Mouse (Mus musculus) E14TG2a.4 (cell line): ENCODE data around the gene Cphx3.
"Not testable (repeated sequence)": the region's sequence is repeated elsewhere in the genome, so short reads cannot be mapped to it uniquely, and the experiment has no call there.

Experiments
- H3K27me3 ChIP-seq: 2 replicates; pipeline ENCODE4 v1.6.1; 2014; ENCODE audit warnings: low read length, control low read depth; ENCODE audit not compliant: insufficient read depth
- H3K36me3 ChIP-seq: 2 replicates; pipeline ENCODE4 v1.6.1; 2014; ENCODE audit warnings: low read length, control low read depth; ENCODE audit not compliant: insufficient read depth
- H3K4me1 ChIP-seq: replicated peaks from 2 replicates; pipeline ENCODE4 v1.6.1; 2014; ENCODE audit warnings: low read depth, low read length, control low read depth
- H3K4me3 ChIP-seq: replicated peaks from 2 replicates; pipeline ENCODE4 v1.5.1; 2014; ENCODE audit warnings: mild to moderate bottlenecking, low read length
- H3K9me3 ChIP-seq: 2 replicates; pipeline ENCODE4 v1.6.1; 2014; ENCODE audit warnings: low read length, control low read depth

Cphx3 gene

DNA sequence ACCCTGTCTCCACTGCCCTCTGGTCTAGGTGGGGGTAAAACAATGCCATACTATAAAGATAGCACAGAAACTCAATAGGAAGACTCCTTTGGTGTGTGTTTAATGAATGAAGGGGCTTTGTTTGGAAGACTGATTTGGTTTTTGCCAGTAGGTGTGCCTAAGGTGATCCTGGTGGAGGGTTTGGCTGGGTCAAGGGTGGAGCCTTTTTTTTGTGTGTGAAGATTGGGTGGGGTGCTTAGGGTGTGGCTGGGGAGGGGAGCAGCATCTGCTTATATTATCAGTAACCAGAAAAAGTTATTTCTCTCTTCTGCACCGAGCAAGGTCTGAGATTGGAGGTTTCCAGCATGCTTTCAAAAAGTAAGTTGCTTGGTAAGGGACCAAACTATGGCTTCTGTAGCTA lies at the start of gene Cphx3:
Gene Cphx3, plus strand, starts transcription at position 301 of the 400 bp plus-strand sequence.
- not testable (repeated sequence) for H3K4me1 ChIP-seq, H3K27me3 ChIP-seq, H3K36me3 ChIP-seq, H3K9me3 ChIP-seq, H3K4me3 ChIP-seq

DNA sequence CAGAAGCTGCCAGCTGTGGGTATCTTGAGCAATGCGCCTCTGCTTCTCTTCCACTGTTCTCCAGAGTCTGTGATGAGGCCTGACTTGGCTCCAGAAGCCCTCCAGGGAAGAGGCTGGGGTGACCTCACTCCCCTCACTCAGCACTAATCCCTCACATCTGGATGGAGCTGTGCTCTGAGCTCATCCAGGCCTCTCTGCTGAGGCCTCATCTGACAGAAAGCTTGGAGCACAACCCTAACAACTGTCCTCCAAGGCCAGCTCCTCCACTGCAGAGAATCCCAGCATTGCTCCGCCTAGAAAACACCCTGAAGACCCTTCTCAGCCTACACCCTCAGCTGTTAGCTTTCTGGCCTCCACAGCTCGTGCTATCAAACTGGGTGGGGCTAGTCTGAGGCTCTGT lies 47.7 kb upstream of the Cphx3 start:
- not testable (repeated sequence) for H3K4me1 ChIP-seq, H3K9me3 ChIP-seq, H3K27me3 ChIP-seq, H3K4me3 ChIP-seq, H3K36me3 ChIP-seq

DNA sequence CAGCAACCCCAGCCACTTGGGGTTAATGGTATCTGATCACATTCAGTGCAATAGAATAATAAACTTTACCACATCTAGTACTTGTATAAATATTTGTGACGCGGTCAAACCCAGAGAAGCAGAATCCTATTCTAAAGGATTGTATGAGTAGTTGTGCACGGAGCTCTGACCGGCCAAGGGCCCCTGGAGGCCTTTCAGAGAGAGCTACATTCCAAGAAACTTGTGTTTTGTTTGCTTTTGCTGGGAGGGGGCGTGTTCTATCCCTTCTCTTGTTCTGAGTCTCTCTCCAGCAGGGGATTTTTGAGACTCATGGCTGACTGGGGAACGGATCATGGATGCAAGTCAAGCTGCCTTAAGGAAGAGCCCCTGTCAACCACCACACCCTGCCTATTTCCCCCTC lies 46.7 kb upstream of the Cphx3 start:
- not testable (repeated sequence) for H3K27me3 ChIP-seq

DNA sequence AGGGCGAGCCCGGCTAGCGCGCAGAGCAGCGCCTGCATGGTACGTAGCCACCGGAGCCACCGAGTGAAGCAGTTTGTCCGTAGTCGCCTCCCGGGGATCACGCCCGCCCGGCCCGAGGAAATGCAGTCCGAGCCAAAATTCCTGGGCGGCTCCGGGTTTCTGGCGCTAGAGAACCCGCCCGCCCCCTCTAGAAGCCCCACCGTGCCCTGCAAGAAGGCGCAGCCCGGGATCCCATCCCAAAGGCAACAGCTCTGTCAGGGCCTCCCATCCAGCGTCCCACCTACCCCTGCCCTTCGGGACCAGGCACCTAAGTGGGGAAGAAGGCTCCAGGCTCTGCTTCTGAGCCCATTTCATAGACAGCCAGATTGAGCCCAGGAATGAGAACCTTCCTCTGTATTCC lies 39.5 kb upstream of the Cphx3 start, which contains the start of gene Gm9780:
Gene Gm9780, minus strand, starts transcription at position 101 of the 400 bp plus-strand sequence.
- not testable (repeated sequence) for H3K27me3 ChIP-seq, H3K4me3 ChIP-seq, H3K36me3 ChIP-seq, H3K9me3 ChIP-seq, H3K4me1 ChIP-seq

More for the DNA sequence above, 46.7 kb upstream of the Cphx3 start:
- H3K4me3 ChIP-seq, H3K9me3 ChIP-seq, H3K36me3 ChIP-seq, H3K4me1 ChIP-seq: not testable (repeated sequence)

DNA sequence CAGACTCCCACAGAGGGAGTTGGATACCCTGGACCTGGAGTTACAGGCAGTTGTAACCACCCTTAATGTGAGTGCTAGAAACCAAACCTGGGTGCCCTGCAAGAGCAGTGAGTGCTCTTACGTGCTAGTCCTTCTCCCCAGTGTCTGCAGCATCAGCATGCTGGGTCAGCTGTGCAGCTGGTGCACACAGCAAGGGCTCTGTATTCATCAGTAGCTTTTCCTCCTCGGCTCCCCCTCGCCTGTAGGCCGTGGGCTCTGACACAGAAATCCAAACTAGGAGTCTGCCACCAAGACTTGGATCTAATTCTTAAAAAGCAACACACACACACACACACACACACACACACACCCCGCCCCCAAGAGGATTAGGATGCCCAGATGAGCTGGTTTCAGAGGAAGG lies 37.1 kb upstream of the Cphx3 start:
- H3K4me1 ChIP-seq, H3K36me3 ChIP-seq, H3K27me3 ChIP-seq, H3K9me3 ChIP-seq, H3K4me3 ChIP-seq: not testable (repeated sequence)

DNA sequence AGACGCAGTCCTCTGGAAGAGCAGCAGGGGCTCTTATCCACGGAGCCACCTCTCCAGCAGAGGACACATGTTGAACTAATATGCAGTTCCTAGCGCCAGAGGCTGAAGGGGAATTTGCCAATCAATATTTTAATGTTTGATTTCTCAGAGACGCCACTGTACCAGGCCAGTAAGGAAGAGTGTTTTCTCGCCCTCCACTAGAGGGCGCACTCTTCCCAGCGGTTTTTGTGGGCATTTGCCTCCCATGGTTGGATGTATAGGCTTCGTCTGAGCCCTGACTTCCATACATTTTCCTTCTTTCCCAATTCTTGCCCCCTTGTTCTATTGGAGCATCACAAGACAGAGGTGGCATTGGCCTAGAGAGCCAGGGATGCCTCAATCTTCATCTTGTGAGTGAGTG lies 35.1 kb upstream of the Cphx3 start:
- H3K36me3 ChIP-seq, H3K9me3 ChIP-seq, H3K27me3 ChIP-seq, H3K4me3 ChIP-seq, H3K4me1 ChIP-seq: not testable (repeated sequence)

DNA sequence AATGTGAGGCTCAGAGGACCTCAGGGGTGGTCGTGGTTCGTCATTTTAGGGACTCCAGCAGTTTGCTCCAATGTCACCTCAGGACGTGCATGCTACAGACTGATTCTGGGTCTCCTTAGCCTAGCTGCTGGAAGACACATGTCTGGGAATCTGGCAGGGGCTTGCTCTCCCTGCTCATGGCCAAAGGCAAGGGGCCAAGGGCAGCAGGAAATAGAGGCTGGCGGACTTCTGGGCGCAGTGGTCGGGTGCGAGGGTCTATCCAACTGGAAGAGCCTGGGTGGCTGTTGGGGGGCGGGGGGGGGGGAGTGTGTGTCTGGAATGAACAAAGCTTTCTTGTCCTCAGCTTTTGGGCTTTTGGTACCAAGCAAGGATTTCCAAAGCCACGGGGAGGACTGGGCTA lies 33.3 kb upstream of the Cphx3 start:
- not testable (repeated sequence) for H3K9me3 ChIP-seq, H3K4me3 ChIP-seq, H3K27me3 ChIP-seq, H3K4me1 ChIP-seq, H3K36me3 ChIP-seq

DNA sequence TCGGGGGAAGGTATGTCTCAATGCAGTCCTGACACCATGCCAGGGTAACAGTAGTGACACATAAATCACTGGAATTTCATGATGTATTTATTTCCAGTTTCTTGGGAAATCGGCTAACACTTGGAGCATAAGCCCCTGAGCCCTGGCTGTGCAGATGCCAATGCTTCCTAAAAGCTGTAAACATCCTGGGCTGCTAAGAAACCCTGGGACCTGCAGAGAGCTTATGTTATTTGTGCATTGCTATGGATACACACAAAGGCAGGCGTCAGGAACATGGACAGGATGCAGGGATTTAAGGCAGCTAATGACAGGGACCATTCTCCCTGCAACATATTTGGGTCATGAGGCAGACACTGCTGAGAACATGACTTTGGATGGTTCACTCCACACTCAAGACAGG lies 23.9 kb upstream of the Cphx3 start:
- not testable (repeated sequence) for H3K36me3 ChIP-seq, H3K27me3 ChIP-seq, H3K9me3 ChIP-seq, H3K4me1 ChIP-seq, H3K4me3 ChIP-seq

DNA sequence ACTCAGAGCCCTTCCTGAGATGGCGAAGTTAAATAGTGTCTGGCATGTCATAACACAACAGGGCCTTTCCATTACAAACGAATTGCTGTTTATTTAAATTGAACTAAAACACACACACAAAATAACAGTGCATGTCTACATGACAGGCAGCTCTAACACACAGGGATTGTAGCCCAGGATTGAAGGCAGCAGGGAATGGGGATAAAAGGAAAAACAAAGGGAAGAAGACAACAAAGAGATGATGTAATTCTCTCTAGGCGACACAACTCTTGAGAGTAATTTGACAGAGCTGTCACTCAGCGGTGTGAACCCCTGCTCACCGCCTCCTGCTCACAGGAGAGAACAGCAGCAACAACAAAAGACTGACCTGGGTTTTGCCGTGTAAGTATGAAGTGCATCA lies 22.7 kb upstream of the Cphx3 start:
- H3K36me3 ChIP-seq, H3K4me1 ChIP-seq, H3K9me3 ChIP-seq, H3K27me3 ChIP-seq, H3K4me3 ChIP-seq: not testable (repeated sequence)

DNA sequence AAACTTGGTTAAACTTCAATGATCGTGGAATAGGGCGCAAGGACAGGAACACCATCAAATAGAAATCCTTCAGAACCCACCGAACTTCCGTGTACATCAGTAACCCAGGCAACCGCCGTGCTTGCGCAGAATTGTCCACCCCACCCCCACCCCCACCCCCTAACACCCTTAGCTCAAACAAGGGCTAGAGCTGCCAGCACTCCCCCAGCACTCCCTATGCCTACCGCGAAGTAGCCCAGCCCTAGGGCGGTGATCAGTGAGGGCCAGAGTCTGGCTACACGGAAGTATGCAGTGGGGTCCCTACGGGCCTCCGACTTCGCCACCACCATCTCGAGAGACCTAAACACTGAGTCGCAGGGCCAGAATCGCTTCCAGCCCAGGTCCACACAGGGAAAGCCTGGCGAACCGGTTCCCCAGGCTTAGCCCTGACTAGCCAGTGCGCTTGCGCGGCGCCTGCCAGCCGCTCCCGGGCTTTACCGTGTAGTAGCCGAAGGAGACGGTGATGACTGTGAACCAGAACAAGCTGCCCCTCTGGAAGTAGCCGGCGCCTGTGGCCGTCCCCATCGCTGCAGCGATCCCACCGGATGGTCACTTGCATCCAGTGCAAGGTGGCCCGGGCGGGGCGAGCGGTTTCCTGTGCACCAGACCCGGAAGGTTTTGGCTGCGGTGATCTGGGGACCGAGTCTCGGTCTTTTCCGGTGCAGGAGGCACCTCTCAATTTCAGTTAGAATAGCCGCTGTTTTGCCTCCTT lies 15.3 kb upstream of the Cphx3 start:
- H3K4me3 ChIP-seq, H3K27me3 ChIP-seq, H3K36me3 ChIP-seq, H3K9me3 ChIP-seq, H3K4me1 ChIP-seq: not testable (repeated sequence)

DNA sequence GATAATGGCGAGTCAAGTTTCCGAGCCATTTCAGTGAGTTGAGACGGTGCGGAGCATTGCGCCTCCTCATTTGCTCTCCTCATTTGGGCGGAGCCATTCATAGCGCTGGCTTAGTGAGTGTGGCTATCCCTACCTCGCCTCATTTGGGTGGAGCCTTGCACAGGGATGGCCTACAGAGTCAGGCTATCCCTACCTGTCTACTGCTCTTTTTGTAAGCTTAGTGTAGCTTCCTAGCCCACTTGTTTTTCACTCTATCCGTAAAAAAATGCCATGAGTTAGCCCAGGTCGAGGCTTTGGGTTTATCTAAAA lies 14.8 kb upstream of the Cphx3 start, which contains the start of gene Tmem254c:
Gene Tmem254c, minus strand, starts transcription at position 31 of the 309 bp plus-strand sequence.
- not testable (repeated sequence) for H3K27me3 ChIP-seq, H3K9me3 ChIP-seq, H3K36me3 ChIP-seq, H3K4me1 ChIP-seq, H3K4me3 ChIP-seq

DNA sequence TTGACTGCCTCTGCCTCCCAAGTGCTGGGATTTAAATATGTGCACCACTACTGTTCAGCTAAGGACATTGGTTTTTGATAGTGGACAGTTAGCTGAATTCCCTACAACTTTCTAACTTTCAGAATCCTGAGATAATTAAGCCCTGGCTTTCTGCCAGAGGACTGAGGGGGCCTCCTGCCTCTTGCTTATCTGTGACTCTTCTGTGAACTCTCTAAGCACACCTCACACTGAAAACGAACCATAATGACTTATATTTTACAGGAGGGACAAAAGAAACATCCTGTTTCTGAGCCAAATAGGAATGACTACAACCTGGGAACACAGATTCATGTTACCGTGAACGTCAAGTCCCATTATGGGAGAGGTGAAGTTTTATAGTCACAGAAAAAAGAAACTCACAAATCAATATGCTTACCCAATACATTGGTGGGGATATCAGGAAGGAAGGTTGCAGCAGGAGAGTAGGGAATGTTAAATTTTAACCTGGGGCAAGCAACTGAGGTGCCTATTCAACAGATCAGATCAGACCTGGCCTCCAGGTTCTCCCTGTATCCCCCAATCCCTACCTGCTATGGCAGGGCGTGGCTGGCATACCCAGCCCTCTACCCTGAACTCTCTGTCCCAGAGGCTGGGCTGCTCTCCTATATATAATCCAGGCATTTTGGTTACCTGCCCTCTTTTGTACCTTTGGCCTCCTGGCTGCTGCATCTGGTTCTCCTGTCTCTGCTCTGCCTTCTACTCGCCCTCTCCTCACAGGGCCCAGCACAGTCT lies 5.3 kb upstream of the Cphx3 start:
- H3K4me3 ChIP-seq, H3K9me3 ChIP-seq, H3K4me1 ChIP-seq, H3K36me3 ChIP-seq, H3K27me3 ChIP-seq: not testable (repeated sequence)

DNA sequence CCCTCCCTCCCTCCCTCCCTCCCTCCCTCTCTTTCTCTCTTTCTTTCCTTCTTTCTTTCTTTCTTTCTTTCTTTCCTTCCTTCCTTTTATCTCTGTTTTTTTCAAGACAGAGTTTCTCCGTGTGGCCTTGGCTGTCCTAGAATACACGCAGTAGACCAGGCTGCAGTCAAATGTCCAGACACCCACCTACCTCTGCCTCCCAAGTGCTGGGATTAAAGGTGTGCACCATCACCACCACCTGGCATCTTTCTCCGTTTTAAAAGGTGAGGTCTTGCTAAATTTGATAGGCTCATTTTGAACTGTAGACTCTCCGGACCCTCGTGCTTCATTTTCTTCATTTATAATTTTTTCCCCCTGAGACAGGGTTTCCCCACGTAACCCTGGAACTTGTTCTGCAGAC lies 881 bp upstream of the Cphx3 start, which contains the start of gene Cphx2:
Gene Cphx2, plus strand, starts transcription at position 301 of the 400 bp plus-strand sequence.
- H3K36me3 ChIP-seq, H3K4me1 ChIP-seq, H3K9me3 ChIP-seq, H3K27me3 ChIP-seq, H3K4me3 ChIP-seq: not testable (repeated sequence)

DNA sequence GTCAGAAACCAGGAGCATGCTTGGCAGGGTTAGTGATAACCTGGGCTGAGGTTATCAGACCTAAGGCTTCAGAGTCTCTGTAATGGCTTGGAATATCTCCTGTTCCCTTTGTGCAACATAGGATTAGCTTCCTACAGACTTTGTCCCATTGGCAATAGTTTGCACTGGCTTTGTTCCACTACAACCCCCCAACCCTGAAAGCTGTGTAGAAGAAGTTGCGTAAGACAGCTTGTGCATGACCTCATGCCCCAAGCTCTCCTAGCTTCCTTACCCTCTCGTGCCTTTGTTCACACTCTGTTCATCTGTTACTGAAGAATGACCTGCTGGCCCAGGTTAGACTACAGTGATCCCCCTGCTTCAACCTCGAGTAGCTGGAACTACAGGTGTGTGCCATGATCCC lies 15.5 kb downstream of the Cphx3 start:
- not testable (repeated sequence) for H3K9me3 ChIP-seq, H3K4me3 ChIP-seq, H3K36me3 ChIP-seq, H3K27me3 ChIP-seq, H3K4me1 ChIP-seq
